Mouse (Mus musculus) left cerebral cortex, postnatal 25 days (tissue): ENCODE measurements around the gene Ndufaf5. TPM values are rescaled to one million over a fixed set of nuclear protein-coding genes. Genes with fewer than 3 reads are reported as not detected.

Experiments
- total RNA-seq, 2 experiments: library from RNA; stranded (reverse); gene quantifications; 2 replicates each; pipeline ENCODE4 v1.2.3; 2021

Gene Ndufaf5
- total RNA-seq, 2 experiments from 2014 or later: 49.9 to 52.4 TPM

Other genes starting within 250 kb of the Ndufaf5 start
- gene Tasp1, start 103.8 kb upstream of the Ndufaf5 start, total RNA-seq: 10 to 100 TPM; 34.1 to 36.1 TPM
- gene Gm17374, start 18.6 kb upstream of the Ndufaf5 start, total RNA-seq: not detected
- 10 to 100 TPM; 20.9 to 24.5 TPM for gene Esf1, start 85 bp upstream of the Ndufaf5 start, total RNA-seq
- not detected for gene Sel1l2, start 219.1 kb downstream of the Ndufaf5 start, total RNA-seq
- gene Macrod2, start 224.7 kb downstream of the Ndufaf5 start, total RNA-seq: 10 to 100 TPM; 50.3 to 61.6 TPM